ENCODE assay signal across 8 mouse cellular contexts in genomic region chr3:90294064-90294440, GRCm38 (mm10). TPM values are rescaled to one million over a fixed set of nuclear protein-coding genes. Genes with fewer than 3 reads are reported as not detected.
DNase-seq lines count a peak whose midpoint lies in the region; ATAC-seq and TF ChIP-seq lines count a peak whose summit lies in the region.

No protein-coding gene starts in this region.

- TF ChIP-seq CTCF in left cerebral cortex, adult 2 months (IDR thresholded peaks at IDR 0.05), result no peak
- no peak for TF ChIP-seq CTCF in liver, embryonic 14.5 days (IDR thresholded peaks at IDR 0.05; ENCODE audit: low read depth)

- H3K27me3 ChIP-seq in heart, embryonic 14.5 days (ENCODE audit: control insufficient read depth, insufficient read depth, low read length), result no peaks in the 10 kb centered on the region
- no peaks in the 10 kb centered on the region for H3K27me3 ChIP-seq in liver, embryonic 14.5 days (ENCODE audit: control insufficient read depth, insufficient read depth, low read length)

- H3K9ac ChIP-seq in heart, embryonic 14.5 days (ENCODE audit: low read length), result peak overlapping the region; percentile 89
- peak overlapping the region; percentile 98 for H3K9ac ChIP-seq in liver, embryonic 14.5 days (replicated peaks)

- H3K27ac ChIP-seq in left cerebral cortex, adult 2 months, result peak overlapping the region; percentile 97
- peak overlapping the region; percentile 88 to 96; a peak in 3 of 4 replicates for H3K27ac ChIP-seq in heart, embryonic 14.5 days (replicated peaks in 1 of 2; ENCODE audit: control insufficient read depth in 1 of 2, insufficient read depth in 1 of 2, low read depth in 2 of 2, low read length in 2 of 2)
- peak overlapping the region; percentile 90 for H3K27ac ChIP-seq in liver, embryonic 14.5 days

- H3K4me1 ChIP-seq in heart, embryonic 14.5 days (ENCODE audit: control insufficient read depth in 2 of 2, insufficient read depth in 2 of 2, low read length in 2 of 2), result peaks cover 0 to 17% of the 10 kb centered on the region in 2 experiments; a peak in 2 of 4 replicates
- peaks cover 19% of the 10 kb centered on the region in 2 experiments for H3K4me1 ChIP-seq in liver, embryonic 14.5 days (replicated peaks; ENCODE audit: control insufficient read depth in 2 of 2, insufficient read depth in 2 of 2, low read length in 1 of 2)

- H3K36me3 ChIP-seq in heart, embryonic 14.5 days (ENCODE audit: control insufficient read depth, insufficient read depth, low read length), result peaks cover 3% of the 10 kb centered on the region; the same call in 1 of the 2 replicates
- H3K36me3 ChIP-seq in liver, embryonic 14.5 days (replicated peaks; ENCODE audit: control insufficient read depth, insufficient read depth, low read depth), result no peaks in the 10 kb centered on the region

- intact Hi-C loops in left cerebral cortex, adult 2 months (cut with DNase I), result loop anchor here (5.0 to 10.0 kb wide), 2 partner anchors 78 to 181 kb away; partner anchors contain the start of gene Ilf2
- intact Hi-C loops in left cerebral cortex, postnatal 10 days (cut with DNase I), result loop anchor here (5.0 kb wide), 1 partner anchor 78 kb away; no protein-coding TSS in a partner anchor
- intact Hi-C loops in gastrocnemius, postnatal 36 days (cut with DNase I), result no loop called here

- H3K4me3 ChIP-seq in left cerebral cortex, adult 2 months, result peak overlapping the region; percentile 62
- H3K4me3 ChIP-seq in heart, embryonic 14.5 days (ENCODE audit: control insufficient read depth in 1 of 2, insufficient read depth in 1 of 2, low read depth in 1 of 2, low read length in 2 of 2), result peak overlapping the region; percentile 75 to 99
- H3K4me3 ChIP-seq in liver, embryonic 14.5 days (ENCODE audit: insufficient read depth in 1 of 2, low read depth in 2 of 2, low read length in 2 of 2), result peak overlapping the region; percentile 78 to 81

- 2% methylated on average over 11 of the region's 11 CpGs for WGBS in heart, embryonic 14.5 days
- WGBS in liver, embryonic 14.5 days (ENCODE audit: insufficient replicate concordance), result 4% methylated on average over 11 of the region's 11 CpGs

- peak overlapping the region; percentile 94 for H3K4me2 ChIP-seq in heart, embryonic 14.5 days (ENCODE audit: low read length)
- H3K4me2 ChIP-seq in liver, embryonic 14.5 days (ENCODE audit: low read depth), result peak overlapping the region; percentile 95

- DNase-seq in left cerebral cortex, adult 2 months (ENCODE audit: extremely low spot score in 1 of 2, low spot score in 2 of 2), result no peak
- no peak for DNase-seq in left cerebral cortex, postnatal 10 days (ENCODE audit: extremely low spot score in 1 of 2, low spot score in 2 of 2)
- DNase-seq in adipocyte (ENCODE audit: low spot score), result peak; percentile 44
- DNase-seq in liver, embryonic 14.5 days (ENCODE audit: low read depth in 3 of 3, low spot score in 3 of 3), result peak in 1 of 3 experiments; percentile 23
- DNase-seq in ovary, postnatal 14 days (ENCODE audit: low spot score), result no peak
- DNase-seq in gastrocnemius, postnatal 36 days, result no peak
- no peak for DNase-seq in urinary bladder, postnatal 14 days (ENCODE audit: low spot score)

- no peak for TF ChIP-seq EP300 in liver, embryonic 14.5 days (IDR thresholded peaks at IDR 0.05; ENCODE audit: low read depth)

- H3K9me3 ChIP-seq in heart, embryonic 14.5 days (ENCODE audit: control insufficient read depth, low read length), result no peaks in the 10 kb centered on the region
- H3K9me3 ChIP-seq in liver, embryonic 14.5 days (ENCODE audit: control insufficient read depth, low read length), result no peaks in the 10 kb centered on the region

- ATAC-seq in heart, embryonic 14.5 days (ENCODE audit: insufficient number of reproducible peaks, insufficient read depth, low FRiP score, low read depth), result no peak
- ATAC-seq in liver, embryonic 14.5 days (ENCODE audit: insufficient read depth), result no peak

RNA-seq across cellular contexts. Expression of gene Gatad2b, which starts 1.1 kb away (rescaled TPM):
- total RNA-seq in left cerebral cortex, adult 2 months (2021), result 100 to 1,000 TPM in 1 of 2 experiments, 10 to 100 TPM in 1; 93.5 to 103 TPM
- total RNA-seq in left cerebral cortex, postnatal 10 days (2021), result 10 to 100 TPM; 90.0 to 90.5 TPM
- polyA plus RNA-seq in heart, embryonic 14.5 days (2014; fragmentation: Nextera tagmentation; extraction: Ambion mirVana), result 8.2 and 9.4 TPM in 2 replicates
- polyA plus RNA-seq in liver, embryonic 14.5 days (2012; rRNA removed), result 4.4 and 5.6 TPM in 2 replicates
- polyA plus RNA-seq in liver, embryonic 14.5 days (2014; fragmentation: Nextera tagmentation; extraction: Ambion mirVana), result 2.2 and 3.2 TPM in 2 replicates
- total RNA-seq in gastrocnemius, postnatal 36 days (2021), result 10 to 100 TPM; 36.1 to 50.1 TPM

RNA-seq across cellular contexts. Expression of gene Dennd4b, which starts 29.1 kb away (rescaled TPM):
- 10 to 100 TPM; 35.0 to 36.7 TPM for total RNA-seq in left cerebral cortex, adult 2 months (2021)
- 10 to 100 TPM; 25.2 to 27.1 TPM for total RNA-seq in left cerebral cortex, postnatal 10 days (2021)
- polyA plus RNA-seq in heart, embryonic 14.5 days (2014; fragmentation: Nextera tagmentation; extraction: Ambion mirVana), result 5.4 and 5.6 TPM in 2 replicates
- polyA plus RNA-seq in liver, embryonic 14.5 days (2012; rRNA removed), result 3.9 and 4.6 TPM in 2 replicates
- polyA plus RNA-seq in liver, embryonic 14.5 days (2014; fragmentation: Nextera tagmentation; extraction: Ambion mirVana), result 1.0 and 1.6 TPM in 2 replicates
- total RNA-seq in gastrocnemius, postnatal 36 days (2021), result 10 to 100 TPM; 78.4 to 81.8 TPM

RNA-seq across cellular contexts. Expression of gene Crtc2, which starts 40.1 kb away (rescaled TPM):
- 10 to 100 TPM; 39.5 to 43.6 TPM for total RNA-seq in left cerebral cortex, adult 2 months (2021)
- 10 to 100 TPM; 26.4 to 31.2 TPM for total RNA-seq in left cerebral cortex, postnatal 10 days (2021)
- 7.5 and 8.7 TPM in 2 replicates for polyA plus RNA-seq in heart, embryonic 14.5 days (2014; fragmentation: Nextera tagmentation; extraction: Ambion mirVana)
- 7.6 and 8.9 TPM in 2 replicates for polyA plus RNA-seq in liver, embryonic 14.5 days (2012; rRNA removed)
- 3.2 TPM in 2 replicates for polyA plus RNA-seq in liver, embryonic 14.5 days (2014; fragmentation: Nextera tagmentation; extraction: Ambion mirVana)
- total RNA-seq in gastrocnemius, postnatal 36 days (2021), result 10 to 100 TPM; 12.3 to 14.0 TPM

RNA-seq across cellular contexts. Expression of gene Slc39a1, which starts 46.1 kb away (rescaled TPM):
- 10 to 100 TPM; 38.8 to 43.0 TPM for total RNA-seq in left cerebral cortex, adult 2 months (2021)
- total RNA-seq in left cerebral cortex, postnatal 10 days (2021), result 10 to 100 TPM; 47.7 to 49.0 TPM
- 86.6 and 88.2 TPM in 2 replicates for polyA plus RNA-seq in heart, embryonic 14.5 days (2014; fragmentation: Nextera tagmentation; extraction: Ambion mirVana)
- polyA plus RNA-seq in liver, embryonic 14.5 days (2012; rRNA removed), result 9.8 and 10.8 TPM in 2 replicates
- 24.1 and 24.9 TPM in 2 replicates for polyA plus RNA-seq in liver, embryonic 14.5 days (2014; fragmentation: Nextera tagmentation; extraction: Ambion mirVana)
- total RNA-seq in gastrocnemius, postnatal 36 days (2021), result 10 to 100 TPM; 47.5 to 48.3 TPM

RNA-seq across cellular contexts. Expression of gene Creb3l4, which starts 50.7 kb away (rescaled TPM):
- under 1 TPM; 0.42 to 0.50 TPM for total RNA-seq in left cerebral cortex, adult 2 months (2021)
- total RNA-seq in left cerebral cortex, postnatal 10 days (2021), result under 1 TPM in 1 of 2 experiments, not detected in 1; 0.24 TPM
- 1.9 and 3.5 TPM in 2 replicates for polyA plus RNA-seq in heart, embryonic 14.5 days (2014; fragmentation: Nextera tagmentation; extraction: Ambion mirVana)
- 0.15 and 0.27 TPM in 2 replicates for polyA plus RNA-seq in liver, embryonic 14.5 days (2012; rRNA removed)
- 0.24 and 0.28 TPM in 2 replicates for polyA plus RNA-seq in liver, embryonic 14.5 days (2014; fragmentation: Nextera tagmentation; extraction: Ambion mirVana)
- under 1 TPM in 1 of 2 experiments, not detected in 1; 0.26 TPM for total RNA-seq in gastrocnemius, postnatal 36 days (2021)
